Mouse (Mus musculus) mouse trophoblast stem cell (cell line): ENCODE data around the gene Asl.

ENCODE experiments used
- in situ Hi-C, 2 experiments: fragments of 300-500 bp; cut with MseI, MboI; formaldehyde crosslinking; loops; 2 replicates in 1 of 2; 3 replicates in 1 of 2; pipeline ENCODE4 v1.15.1; 2025

Asl gene

GRCm38 (mm10) chr5:130029142-130029897 is at the start of gene Asl, which contains the start of gene Crcp:
TSS of gene Asl (minus strand) at chr5:130029247.
TSS of gene Crcp (plus strand) at chr5:130029290.
- in situ Hi-C loops = no loop called here

- in situ Hi-C loops = no loop called here
Observed at GRCm38 (mm10) chr5:130078834-130079156, 49.7 kb upstream of the Asl start.

GRCm38 (mm10) chr5:130078096-130078833 is 49.2 kb upstream of the Asl start:
- in situ Hi-C loops = no loop called here

- in situ Hi-C loops = no loop called here
Observed at GRCm38 (mm10) chr5:130076396-130076795, 47.3 kb upstream of the Asl start.

- in situ Hi-C loops = no loop called here
Observed at GRCm38 (mm10) chr5:130074491-130074890, 45.4 kb upstream of the Asl start.

GRCm38 (mm10) chr5:130073026-130073425 is 44.0 kb upstream of the Asl start, which contains the start of gene Tpst1:
TSS of gene Tpst1 (plus strand) at chr5:130073326.
- in situ Hi-C loops = no loop called here

GRCm38 (mm10) chr5:130067841-130068264 is 38.8 kb upstream of the Asl start:
- in situ Hi-C loops = no loop called here

- in situ Hi-C loops = no loop called here
Observed at GRCm38 (mm10) chr5:130065579-130065978, 36.5 kb upstream of the Asl start.

- in situ Hi-C loops = no loop called here
Observed at GRCm38 (mm10) chr5:130063760-130064159, 34.7 kb upstream of the Asl start.

GRCm38 (mm10) chr5:130062096-130062495 is 33.0 kb upstream of the Asl start:
- in situ Hi-C loops = no loop called here

GRCm38 (mm10) chr5:130060329-130060665 is 31.2 kb upstream of the Asl start:
- in situ Hi-C loops = no loop called here

- in situ Hi-C loops = no loop called here
Observed at GRCm38 (mm10) chr5:130059413-130060328, 30.6 kb upstream of the Asl start.

- in situ Hi-C loops = no loop called here
Observed at GRCm38 (mm10) chr5:130056303-130056702, 27.3 kb upstream of the Asl start.

- in situ Hi-C loops = no loop called here
Observed at GRCm38 (mm10) chr5:130055688-130056087, 26.6 kb upstream of the Asl start.

- in situ Hi-C loops = no loop called here
Observed at GRCm38 (mm10) chr5:130052955-130053354, 23.9 kb upstream of the Asl start.

GRCm38 (mm10) chr5:130052510-130052909 is 23.5 kb upstream of the Asl start:
- in situ Hi-C loops = no loop called here

- in situ Hi-C loops = no loop called here
Observed at GRCm38 (mm10) chr5:130051073-130051860, 22.2 kb upstream of the Asl start.

- in situ Hi-C loops = no loop called here
Observed at GRCm38 (mm10) chr5:130050416-130050815, 21.4 kb upstream of the Asl start.

- in situ Hi-C loops = no loop called here
Observed at GRCm38 (mm10) chr5:130048786-130049520, 19.9 kb upstream of the Asl start.

GRCm38 (mm10) chr5:130047013-130047412 is 18.0 kb upstream of the Asl start:
- in situ Hi-C loops = no loop called here

GRCm38 (mm10) chr5:130046589-130046988 is 17.5 kb upstream of the Asl start:
- in situ Hi-C loops = no loop called here
